Mouse (Mus musculus) lung, adult 2 months (tissue): ENCODE data around the gene Zfp27.

ENCODE experiments used
- CTCF ChIP-seq: fragments of 200-500 bp; IDR thresholded peaks from 2 replicates; pipeline ENCODE4 v1.5.1; 2011; ENCODE audit warnings: mild to moderate bottlenecking, low read length, control low read depth; ENCODE audit not compliant: insufficient read depth
- POLR2A ChIP-seq: fragments of 200-500 bp; IDR thresholded peaks from 2 replicates; pipeline ENCODE4 v1.6.1; 2011; ENCODE audit warnings: low read depth, mild to moderate bottlenecking, control low read depth, low read length, borderline replicate concordance; ENCODE audit errors: extremely low read depth

DNA sequence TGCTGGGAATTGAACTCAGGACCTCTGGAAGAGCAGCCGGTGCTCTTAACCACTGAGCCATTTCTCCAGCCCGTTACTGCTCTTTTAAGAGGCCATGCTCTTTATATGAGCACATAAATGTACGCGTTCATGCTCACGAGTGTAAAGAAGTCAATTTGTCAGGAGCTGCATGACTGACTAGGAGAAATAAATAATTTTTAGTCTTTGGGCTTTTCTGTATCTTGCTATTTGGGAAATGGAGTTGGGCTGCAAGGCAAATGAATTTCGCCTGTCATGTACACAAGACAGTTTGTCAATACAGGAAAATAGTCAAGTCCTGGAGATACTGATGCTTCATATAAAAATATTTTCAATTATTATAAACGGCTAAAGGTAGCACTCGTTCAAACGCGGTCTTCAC, 46.7 kb upstream of the Zfp27 start:
- TF ChIP-seq CTCF (no peak), POLR2A (no peak)
